Mouse (Mus musculus) regulatory T cell (primary cell): Measurements from ENCODE around the gene Gp1bb.

Experiments used
- in situ Hi-C: fragments of 300-600 bp; cut with MboI, MseI; formaldehyde crosslinking; loops from one replicate; pipeline ENCODE4 v1.15.1; 2025; ENCODE audit warnings: high pct_unique_total_duplicates

Gp1bb gene

DNA sequence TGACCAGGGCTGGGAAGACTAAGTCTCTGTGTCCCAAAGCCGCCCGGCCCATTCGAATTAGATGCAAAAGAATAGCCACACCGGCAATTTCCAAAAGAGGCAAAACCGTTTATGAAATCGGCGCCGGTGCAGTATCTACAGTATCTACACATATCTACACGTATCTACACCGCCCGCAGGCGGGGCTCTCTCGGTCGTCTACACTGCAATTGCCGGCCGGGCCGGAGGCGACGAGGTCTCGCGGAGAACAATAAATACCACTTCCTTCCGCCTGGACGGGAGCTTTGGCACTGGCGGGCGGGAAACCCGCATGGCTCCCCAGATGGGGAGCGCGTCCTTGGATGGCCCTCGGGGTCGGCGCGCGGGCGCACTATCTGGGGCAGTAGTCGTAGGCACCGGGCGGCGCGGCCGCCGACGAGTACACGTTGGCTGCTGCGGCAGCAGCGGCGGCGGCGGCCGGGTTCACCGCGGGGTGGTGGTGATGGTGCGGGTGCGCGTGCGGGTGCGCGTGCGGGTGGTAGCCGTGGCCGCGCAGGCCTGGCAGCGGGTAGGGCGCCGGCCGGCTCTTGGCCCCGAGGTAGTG lies 40.5 kb downstream of the Gp1bb start:
- in situ Hi-C loops, result no loop called here

DNA sequence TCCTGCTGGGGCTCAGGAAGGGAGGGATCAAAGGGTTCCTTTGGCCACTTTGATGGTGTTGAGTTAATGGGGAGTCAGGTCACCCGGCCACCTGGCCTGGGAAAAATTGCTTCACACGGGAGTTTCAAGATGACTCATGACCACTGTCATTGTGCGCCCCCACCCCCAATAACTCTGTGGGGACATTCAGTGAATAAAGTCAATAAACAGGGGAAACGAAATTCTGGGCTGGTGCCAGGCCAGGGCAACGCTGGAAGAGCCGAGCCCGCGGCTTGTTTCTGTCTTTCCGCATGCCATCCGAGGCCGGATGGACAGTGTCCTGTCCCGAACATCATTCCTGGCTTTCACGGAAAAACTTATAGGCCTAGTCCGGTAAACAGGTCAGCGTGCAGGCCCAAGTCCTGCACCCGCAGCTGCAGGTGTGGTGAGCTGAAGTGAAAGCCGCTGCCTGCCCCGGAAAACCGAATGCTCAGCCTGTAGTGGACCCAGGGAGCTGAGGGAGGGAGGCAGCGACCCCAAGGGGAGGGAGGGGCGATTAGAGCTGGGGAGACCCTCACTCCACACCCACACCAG lies 41.1 kb downstream of the Gp1bb start:
- in situ Hi-C loops, result no loop called here

DNA sequence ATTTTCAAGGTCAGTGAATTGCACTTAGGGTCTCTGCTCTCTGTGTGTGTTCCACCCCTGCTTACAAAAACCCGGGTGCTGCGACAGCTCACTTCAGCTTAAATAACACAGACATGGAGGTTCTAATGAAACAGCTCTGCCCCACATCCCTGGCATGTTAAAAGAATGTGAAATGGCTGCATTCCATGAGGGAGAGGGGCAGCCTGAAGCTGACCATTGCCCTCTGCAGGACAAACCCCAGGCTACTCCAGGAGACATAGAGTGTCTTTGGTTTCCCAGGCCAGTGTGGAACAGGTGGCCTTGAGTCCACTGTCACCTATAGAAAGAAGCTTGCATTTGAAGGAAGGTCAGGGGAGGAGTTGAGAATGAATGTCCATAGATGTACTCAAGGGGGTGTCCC lies 41.8 kb downstream of the Gp1bb start:
- in situ Hi-C loops, result no loop called here

DNA sequence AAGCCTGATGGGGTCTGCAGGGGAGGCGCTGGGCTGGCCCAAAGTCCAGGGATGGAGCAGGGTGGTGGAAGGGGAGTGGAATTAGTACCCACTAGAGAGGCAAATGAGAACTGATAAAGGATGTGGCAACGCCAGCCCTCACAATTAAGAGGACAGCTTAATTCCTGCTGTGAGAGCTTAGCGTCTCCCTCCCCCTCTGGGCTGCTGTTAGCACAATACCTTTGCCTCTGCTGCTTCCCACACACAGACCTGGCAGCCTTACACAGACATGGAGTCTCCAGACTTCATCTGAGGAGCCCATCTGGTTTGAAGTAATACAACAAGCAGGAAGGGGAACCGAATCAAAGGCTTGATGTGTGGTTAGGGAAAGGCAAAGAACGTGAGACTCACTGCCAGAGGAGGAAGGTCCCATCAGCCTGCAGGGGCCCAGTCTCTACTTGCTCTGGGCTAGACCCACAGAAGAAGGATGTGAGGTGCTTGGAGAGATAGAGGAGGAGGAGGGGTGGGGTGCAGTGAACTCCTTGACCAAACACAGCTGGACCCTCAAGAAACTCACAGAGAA lies 44.5 kb downstream of the Gp1bb start:
- in situ Hi-C loops, result no loop called here

DNA sequence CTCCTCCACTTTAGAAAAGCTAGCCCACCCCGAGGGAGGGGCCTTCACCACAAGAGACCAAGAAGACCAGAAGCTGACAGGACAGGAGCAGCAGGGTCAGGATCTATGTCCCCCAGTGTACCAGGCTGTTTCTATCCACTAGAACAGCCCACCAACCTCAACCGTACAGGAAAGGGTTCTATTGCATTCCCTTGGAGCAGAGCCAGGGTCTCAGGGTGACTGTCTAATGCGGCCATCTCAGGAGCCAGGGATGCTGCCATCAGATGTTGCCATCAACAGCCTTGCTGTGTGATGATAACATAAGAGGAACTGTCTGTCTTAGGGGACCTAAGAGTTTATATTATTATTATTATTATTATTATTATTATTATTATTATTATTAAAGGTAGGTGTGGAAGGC lies 45.1 kb downstream of the Gp1bb start:
- in situ Hi-C loops, result no loop called here

DNA sequence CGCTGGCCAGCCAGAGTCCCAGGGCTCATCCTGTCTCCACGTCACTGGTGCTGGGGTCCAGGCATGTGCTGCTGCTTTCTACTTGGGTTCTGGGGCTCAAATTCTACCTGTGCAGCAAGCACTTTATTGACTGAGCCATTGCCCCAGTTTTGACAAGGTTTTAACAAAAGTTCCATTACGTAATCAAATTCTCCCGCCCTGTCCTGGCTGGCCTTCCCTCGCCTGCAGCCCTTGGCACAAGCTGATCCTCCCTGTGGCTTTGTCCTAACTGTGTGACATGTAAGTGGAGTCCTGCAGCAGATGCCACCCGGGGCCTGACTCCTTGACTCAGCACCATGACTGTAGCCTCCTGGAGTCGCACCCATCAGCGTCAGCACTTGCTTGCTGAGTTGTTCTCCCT lies 48.0 kb downstream of the Gp1bb start:
- in situ Hi-C loops, result no loop called here
